Mouse (Mus musculus) stomach, postnatal 0 days (tissue): Measurements from ENCODE around the gene Jun.

Source experiments
- CTCF ChIP-seq: IDR thresholded peaks from 2 replicates; pipeline ENCODE4 v1.5.1; 2016; ENCODE audit warnings: antibody characterized with exemption, low read depth, mild to moderate bottlenecking, moderate library complexity
- EP300 ChIP-seq: optimal IDR thresholded peaks from 2 replicates; pipeline ENCODE3; 2016; ENCODE audit warnings: antibody characterized with exemption

GRCm38 (mm10) chr4:95000147-95000546 lies 51.9 kb downstream of the Jun start:
- no peak for TF ChIP-seq EP300
- no peak for TF ChIP-seq CTCF
